Mouse (Mus musculus) brain, embryonic 14.5 days (tissue): ENCODE measurements around the gene Gm21312.

Source experiments
- CTCF ChIP-seq: fragments of 200-500 bp; IDR thresholded peaks from 2 replicates; pipeline ENCODE4 v1.5.1; 2012; ENCODE audit warnings: inconsistent platforms, mild to moderate bottlenecking, moderate library complexity, borderline replicate concordance; ENCODE audit not compliant: insufficient read depth, insufficient read length; ENCODE audit errors: extremely low read depth
- POLR2A ChIP-seq: fragments of 200-500 bp; IDR thresholded peaks from 2 replicates; pipeline ENCODE4 v1.6.1; 2012; ENCODE audit warnings: mild to moderate bottlenecking, inconsistent platforms, borderline replicate concordance; ENCODE audit not compliant: poor library complexity, insufficient read depth, insufficient read length, severe bottlenecking; ENCODE audit errors: extremely low read depth

- TF ChIP-seq CTCF = no peak
- TF ChIP-seq POLR2A = no peak
These were observed 37.7 kb downstream of the Gm21312 start for GRCm38 (mm10) chr10:104214527-104214926.
